Mouse (Mus musculus) frontal cortex, postnatal 36 days (tissue): ENCODE results near the gene Ndufaf3.

ENCODE experiments used
- DNase-seq, 2 experiments: peaks; one replicate each; pipeline ENCODE4 v3.0.0; 2022; ENCODE audit warnings: low spot score in 2 of 2

Ndufaf3 gene

DNA sequence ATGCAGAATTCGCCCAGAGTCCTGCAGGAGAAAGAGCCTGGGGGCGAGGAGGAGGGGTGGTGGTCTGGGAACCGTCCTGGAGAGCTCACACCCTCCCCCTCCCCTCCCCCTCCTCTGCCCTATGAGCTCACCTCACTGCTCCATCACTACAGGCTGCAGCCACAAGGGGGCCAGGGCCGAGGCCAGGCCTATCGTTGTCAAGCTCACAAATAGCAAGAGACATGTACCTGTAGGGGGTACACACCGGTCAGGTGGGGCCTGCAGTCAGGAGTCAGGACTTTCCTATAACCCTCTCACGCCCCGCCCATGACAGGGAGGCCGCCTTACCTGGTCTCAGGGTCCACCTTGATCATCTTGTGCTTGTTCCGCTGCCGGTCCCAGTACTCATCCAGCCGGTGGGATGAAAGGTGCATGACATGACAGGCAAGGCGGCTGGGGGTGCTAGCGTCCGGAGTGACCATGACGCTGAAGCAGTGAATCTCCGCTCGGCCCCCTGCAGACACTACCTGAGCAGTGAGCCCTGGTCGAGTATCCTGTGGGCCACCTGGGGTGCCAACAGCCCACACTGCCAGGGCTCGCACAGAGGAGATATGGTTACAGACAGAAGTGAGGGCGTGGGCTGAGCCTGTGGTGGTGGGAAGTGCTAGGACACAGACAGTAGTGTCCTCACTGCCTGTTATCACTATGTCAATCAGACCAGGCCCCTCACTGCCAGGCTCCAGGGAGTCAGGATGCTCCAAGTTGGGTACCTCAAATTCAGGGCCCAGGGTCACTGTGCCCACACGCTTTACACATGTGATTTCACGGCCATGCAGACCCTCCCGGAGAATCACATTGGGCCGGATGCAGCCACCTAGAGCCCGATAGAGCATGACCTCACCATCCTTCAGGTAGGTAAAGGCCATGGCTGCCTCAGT is 6.8 kb upstream of the Ndufaf3 start:
- DNase-seq = no peak

DNA sequence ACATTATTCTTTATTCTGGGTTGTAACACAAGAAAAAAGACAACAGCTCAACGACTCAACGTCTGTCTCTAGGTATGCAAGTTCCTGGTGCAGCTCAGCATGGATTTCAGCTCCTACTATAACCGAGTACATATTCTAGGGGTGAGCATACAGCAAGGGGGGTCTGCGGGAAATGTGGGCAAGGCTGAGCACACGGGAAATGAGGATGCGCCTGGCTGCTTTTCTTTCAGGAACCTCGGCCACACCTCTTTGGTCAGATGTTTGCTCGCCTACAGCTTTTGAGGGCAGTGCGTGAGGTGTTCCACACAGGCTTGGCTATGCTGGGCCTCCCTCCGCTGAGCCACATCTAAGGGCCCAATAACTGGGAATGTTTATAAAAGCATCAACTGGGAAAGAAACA is 5.1 kb upstream of the Ndufaf3 start:
- no peak for DNase-seq

DNA sequence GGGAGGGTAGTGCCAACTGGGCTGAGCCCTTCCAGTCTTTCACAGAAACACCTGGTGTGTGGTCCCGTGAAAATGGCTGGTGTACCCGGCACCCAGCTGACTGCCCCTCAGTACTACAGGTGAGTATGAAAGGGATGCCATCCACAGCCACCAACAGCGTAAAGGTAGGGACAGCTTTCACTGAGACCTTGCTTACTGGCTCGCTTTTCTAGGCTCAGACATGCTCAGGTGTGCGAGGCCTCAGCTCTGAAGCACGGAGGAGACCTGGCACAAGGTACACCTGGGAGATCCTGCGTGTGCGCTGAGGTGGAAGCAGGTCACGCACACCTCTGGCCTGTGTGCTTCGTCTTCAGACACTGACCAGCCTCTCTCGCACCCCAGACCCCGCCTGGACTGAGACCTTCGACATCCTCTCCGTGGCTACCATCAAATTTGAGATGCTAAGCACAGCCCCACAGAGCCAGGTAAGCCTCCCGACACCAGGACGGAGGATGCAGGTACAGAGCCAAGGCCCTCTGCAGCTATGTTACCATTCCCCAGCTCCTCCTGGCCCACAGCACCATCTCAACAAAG is 4.3 kb upstream of the Ndufaf3 start:
- no peak for DNase-seq

- DNase-seq = peak; percentile 67 to 78
These were observed 3.1 kb upstream of the Ndufaf3 start for GRCm38 (mm10) chr9:108570207-108570896.

- peak; percentile 86 to 92 for DNase-seq
These were observed 2.4 kb upstream of the Ndufaf3 start, which contains the start of gene Dalrd3 for GRCm38 (mm10) chr9:108569381-108570206. Dalrd3 (plus strand) TSS chr9:108569886.

DNA sequence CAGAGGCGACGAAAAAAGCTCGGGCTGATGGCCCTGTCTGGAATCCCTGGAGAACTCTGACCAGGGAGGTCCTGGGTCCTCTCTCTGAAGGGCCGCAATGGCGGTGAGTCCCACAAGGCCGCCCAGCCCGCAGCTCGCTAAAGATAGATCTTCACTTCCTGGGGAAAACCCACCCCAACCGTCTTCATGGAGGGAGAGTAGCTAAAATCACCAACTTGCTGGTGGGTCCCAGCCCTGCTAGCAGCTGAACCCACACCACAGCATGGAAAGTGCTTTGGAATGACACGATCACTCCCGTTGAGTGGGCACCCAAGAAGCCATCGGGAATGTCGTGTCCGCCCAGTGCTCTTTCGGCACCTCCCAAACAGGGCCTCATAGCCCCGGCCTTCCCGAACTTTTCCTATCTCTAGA is 1.3 kb upstream of the Ndufaf3 start:
- no peak for DNase-seq

- no peak for DNase-seq
These were observed 741 bp upstream of the Ndufaf3 start for GRCm38 (mm10) chr9:108567931-108568419.

DNA sequence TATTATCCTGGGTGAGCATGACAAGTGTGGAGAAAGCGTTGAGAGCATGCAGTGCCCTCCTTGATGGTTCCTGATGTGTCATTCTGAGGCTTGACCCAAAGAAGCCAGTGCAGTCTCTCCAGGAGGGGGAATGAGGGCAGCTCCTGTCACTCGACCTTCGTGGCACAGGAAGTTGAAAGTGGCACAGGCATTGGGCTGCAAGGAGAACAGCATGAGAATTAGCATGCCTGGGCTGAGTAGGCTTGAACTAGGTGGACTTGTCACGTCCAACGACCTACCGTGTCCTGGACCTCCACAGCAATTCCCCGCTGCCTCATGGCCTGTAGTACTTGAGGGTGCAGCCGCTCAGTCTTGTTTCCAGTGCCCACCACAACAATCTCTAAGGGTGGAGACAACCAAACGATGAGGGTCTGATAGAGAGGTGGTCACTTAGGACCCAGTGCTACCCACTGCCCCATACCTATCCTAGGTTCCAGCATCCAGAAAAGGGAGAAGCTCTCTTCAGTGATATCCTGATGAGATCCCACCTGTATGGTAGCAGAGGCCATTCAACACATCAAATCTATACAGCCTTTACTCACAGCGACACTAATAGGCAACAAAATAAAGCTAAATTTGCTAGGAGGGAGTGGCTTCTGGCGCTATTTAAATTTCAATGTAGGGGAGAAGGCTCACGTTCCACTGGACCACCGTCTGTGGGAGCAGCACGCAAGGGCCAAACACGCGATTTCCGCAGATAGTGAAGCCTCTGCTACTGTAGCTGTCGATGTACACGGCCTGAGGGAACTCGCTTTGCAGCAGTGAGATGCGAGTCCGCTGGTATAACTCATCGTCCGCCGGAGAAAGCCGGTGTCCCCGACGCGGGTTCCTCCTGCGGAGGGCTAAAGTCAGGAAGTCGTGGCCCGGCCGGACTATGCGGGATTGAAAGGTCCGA is 1.1 kb downstream of the Ndufaf3 start:
- DNase-seq = no peak

DNA sequence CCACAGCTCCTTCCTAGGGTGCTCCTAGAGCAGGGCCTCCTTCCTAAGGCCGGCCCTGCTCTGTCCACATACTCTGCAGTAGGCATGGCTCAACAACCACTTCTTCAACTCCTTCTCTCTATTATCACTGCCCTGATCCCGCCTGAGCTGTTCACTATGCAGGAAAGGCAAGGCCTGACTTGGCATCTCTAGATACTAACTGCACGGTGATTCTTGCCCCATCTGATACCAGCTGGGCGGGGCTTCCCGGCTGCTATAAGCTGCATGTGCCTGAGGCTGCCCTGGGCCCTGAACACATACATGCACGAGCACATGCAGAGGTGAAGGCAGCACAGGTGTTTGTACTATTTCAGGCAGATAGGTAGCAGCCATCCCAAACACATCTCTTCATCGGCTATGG is 3.1 kb downstream of the Ndufaf3 start:
- no peak for DNase-seq

- no peak for DNase-seq
These were observed 3.6 kb downstream of the Ndufaf3 start for GRCm38 (mm10) chr9:108563671-108564070.

DNA sequence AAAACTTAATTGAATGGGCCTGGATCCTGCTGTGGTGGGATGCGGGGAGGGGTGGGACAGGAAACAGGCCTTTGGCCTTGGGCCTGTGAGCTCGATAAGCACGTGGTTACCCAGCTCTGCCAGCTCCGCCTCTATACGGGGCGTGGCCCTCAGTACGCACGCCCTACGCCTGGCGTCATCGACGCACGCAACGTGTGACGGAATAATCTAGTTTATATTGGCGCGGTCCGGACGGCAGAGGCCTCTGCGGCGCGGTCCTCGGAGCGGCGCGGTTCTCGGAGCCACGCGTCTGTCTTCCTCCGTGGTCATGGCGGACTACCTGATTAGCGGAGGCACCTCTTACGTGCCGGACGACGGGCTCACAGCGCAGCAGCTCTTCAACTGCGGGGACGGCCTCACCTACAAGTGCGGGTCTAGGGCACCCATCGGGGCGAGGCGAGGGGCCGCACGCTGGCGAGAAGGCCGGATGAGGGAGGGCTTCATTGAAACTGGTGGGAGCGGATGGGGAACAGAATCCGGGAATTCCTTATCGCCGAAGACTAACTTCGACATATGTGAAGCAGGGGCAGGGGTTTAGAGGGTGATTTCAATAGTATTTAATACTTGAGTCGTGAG is 6.9 kb downstream of the Ndufaf3 start, which contains the start of gene Impdh2:
Impdh2 (plus strand) TSS at position 60 of the 615 bp plus-strand sequence.
- peak; percentile 90 to 96 for DNase-seq

DNA sequence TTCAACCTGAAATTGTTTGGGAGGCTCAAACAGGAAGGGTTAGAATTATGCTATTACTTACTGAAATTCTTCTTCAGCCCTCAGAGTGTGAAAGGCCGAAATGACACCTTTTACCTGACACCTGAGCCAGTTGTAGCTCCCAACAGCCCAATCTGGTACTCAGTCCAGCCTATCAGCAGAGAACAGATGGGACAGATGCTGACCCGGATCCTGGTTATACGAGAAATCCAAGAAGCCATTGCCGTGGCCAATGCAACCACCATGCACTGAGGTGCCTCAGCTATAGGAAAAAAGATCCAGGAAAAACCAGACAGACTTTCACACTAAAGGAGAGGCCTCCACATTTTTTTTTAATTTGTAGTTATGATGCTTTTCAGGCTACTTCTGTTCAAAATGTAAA is 8.1 kb downstream of the Ndufaf3 start:
- no peak for DNase-seq

DNA sequence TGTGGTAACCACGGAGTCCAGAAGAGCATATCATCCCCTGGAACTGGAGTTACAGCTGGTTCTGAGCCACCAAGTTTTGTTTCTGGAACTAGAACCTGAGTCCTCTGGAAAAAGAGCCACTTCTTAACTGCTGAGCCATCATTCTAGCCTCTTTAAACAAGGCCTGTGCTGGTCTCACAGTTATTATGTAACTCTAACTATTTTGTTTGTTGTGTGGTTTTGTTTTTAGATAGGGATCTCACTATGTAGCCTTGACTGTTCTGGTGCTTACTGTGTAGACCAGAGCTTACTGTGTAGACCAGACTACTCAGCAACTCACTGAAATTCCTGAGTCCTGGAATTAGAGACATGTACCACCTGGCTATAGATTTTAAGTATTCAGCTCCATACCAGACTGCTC is 20.4 kb downstream of the Ndufaf3 start:
- DNase-seq = no peak

DNA sequence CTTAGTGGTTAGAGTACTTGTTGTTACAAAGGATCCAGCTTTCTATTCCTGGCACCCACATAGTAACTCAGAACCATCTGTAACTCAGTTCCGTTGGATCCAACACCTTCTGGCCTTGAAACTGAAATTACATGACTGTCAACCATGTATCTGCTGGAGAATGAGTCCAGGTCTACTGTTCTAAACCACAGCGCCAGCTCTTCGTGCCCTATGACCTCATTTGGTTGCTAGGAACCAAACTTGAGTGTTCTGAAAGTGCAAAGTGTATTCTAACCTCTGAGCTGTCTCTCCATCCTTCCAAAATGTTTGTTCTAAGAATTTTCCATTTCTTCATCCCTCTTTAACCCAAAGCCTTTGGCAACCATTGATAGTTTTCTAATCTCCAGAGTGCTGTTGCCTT is 21.2 kb downstream of the Ndufaf3 start:
- DNase-seq = no peak

DNA sequence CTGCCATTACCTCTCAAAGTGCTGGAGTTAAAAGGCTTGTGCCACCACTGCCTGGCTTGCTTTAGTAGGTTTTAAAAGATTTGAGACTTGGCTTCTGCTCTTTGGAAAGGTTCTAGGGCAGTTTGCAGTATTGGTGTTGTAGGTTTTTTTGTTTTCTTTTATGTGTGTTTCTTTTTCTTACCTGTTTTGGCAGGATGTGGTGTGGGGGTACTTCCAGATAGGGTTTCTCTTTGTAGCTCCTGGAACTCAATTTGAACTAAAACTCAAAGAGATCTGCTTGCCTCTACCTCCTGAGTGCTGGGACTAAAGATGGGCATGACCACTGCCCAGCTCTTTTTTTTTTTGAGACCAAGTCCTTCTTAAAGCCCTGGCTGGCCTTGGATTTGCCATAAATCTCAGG is 26.4 kb downstream of the Ndufaf3 start:
- no peak for DNase-seq

DNA sequence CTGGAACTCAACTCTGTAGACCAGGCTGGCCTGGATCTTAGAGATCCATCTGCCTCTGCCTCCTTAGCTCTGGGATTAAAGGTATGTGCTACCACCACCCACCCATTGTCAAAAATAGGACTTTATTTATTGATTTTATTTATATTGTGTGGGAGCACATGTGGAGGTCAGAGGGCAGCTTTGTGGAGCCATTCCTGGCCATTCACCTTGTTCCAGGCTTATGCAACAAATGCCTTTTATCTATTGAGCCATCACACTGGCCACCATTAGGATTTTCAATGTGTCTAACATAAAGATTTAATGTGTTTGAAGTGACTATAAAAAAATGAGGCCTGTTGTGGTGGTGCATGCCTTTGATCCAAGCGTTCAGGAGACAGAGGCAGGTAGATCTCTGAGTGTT is 35.7 kb downstream of the Ndufaf3 start:
- DNase-seq = no peak

GRCm38 (mm10) chr9:108530954-108531353 is 36.3 kb downstream of the Ndufaf3 start:
- no peak for DNase-seq

GRCm38 (mm10) chr9:108525400-108525799 is 41.8 kb downstream of the Ndufaf3 start:
- DNase-seq = no peak

GRCm38 (mm10) chr9:108523341-108523740 is 43.9 kb downstream of the Ndufaf3 start:
- no peak for DNase-seq

DNA sequence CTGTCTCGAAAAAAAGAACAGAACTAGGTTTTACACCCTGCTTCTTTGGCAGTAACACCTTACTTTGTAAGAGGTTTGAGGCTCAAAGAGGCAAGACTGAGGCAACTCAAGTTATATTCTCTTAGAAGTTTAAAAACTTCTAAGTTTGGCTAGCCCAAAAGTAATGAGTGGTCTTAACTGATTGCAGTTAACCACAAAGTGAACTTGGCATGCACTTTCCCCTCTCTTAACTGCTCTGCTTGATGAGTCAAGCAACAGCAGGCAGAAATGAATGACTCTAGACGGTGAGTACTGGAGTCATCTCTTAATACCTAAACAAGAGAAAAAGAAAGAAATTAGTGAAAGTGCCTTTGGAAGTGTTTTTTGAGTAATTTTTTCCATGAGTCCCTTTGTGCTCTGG is 45.6 kb downstream of the Ndufaf3 start:
- DNase-seq = no peak
